Mouse (Mus musculus): ENCODE results near the gene Phf23.
"Not testable (repeated sequence)": the region's sequence is repeated elsewhere in the genome, so short reads cannot be mapped to it uniquely, and the experiment has no call there.

The Phf23 gene

DNA sequence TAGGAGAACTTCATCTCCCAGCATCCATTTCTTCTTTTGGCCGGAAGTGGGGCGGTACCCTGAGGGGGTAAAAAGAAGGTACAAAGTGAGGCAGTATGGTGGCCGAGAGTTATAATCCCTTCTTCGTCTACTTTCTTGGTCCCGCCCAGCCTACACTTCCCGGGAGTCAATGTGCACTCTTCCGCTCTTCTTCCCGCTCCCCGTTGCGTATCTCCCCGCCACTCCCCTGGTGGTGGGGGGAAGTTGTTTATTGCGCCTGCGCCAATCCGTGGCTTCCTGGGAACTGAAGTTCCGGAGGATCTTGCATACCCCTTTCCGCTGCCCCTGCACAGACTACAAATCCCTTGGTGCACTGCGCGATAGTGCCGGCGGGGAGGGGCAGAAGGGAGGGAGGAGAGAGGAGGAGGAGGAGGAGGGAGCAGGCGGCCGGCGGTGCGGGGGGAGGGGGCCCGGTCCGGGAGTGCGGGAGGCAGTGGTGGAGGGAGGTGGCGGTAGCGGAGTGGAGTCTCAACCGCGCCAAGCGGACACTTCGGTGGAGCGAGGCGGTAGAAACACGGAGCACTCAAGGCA is at the start of gene Phf23:
Gene Phf23 (plus strand): TSS at position 387 of the 570 bp plus-strand sequence.
- in situ Hi-C loops (cut with MboI, MseI): no loop called here

DNA sequence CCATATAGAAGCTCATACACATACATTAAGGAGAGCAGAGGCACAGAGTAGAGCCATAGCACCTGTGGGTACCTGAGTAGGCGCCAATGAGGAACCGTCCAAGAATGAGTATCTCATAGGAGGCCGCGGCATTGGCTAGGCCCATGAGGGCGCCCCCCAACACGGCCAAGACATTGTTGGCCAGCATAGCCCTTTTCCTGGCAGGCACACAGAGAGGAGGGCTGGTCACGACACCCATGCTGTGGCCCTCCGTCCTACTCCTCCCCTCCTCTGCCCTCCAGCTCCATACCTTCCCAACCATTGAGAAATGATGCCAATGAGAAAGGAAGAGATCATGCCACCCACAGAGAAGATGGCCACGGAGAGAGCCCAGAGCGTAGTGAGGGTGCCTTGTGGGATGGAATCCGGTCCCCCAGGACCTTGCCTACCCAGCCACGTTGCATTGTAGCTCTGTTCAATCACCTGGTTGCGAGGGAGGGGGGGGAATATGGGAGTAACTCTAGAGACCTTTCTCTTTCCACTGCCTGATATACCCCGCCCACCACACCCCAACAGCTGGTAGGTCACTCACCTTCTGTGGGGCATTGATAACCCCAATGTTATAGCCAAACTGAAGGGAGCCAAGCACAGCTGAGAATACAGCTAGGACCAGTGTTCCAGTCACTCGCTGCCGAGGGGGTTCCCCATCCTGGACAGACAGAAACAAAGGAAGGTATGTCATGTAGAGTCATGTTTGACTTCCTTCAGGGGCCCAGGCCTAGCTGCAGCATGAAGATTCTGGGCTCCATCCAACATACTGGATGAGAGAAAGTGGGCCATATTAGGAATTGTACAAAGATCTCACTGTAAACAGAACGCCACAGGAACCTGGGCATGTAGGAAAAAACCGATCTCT is 49.3 kb upstream of the Phf23 start:
- in situ Hi-C loops (cut with MboI, MseI): no loop called here

DNA sequence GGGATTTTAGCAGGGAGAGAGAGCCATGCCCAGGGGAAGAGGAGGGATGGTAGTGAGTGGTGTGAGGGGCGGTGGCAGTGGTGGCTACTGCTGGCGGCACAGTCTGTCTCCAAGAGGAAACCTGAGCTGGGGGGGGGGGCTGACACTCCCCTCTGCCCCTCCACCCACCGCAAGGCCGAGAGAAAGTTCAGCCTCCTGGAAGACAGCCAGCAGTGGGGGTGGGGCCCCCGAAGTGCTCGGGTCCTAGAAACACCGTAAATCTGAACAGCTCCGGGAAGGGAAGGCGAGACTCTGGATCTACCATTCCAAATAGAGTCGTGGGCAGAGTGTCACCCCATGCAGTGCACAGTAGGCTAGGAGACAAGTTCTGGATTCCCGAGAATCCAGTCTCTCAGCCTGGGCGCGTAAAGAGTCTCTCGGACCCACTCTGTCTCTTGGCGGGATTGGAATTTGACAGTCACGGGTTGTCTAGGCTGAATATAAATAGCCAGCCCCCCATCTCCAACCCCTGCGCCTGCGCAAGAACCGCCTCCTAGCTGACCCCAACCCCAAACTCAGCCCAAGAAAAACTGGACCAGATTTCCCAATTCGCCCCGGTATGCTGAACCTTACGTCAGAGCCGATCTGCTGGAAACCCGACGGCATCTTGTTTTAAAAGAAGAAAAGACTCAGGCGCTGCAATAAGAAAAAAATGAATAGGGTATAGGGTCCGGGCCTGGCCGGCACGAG is 48.1 kb upstream of the Phf23 start:
- in situ Hi-C loops (cut with MboI, MseI): no loop called here

DNA sequence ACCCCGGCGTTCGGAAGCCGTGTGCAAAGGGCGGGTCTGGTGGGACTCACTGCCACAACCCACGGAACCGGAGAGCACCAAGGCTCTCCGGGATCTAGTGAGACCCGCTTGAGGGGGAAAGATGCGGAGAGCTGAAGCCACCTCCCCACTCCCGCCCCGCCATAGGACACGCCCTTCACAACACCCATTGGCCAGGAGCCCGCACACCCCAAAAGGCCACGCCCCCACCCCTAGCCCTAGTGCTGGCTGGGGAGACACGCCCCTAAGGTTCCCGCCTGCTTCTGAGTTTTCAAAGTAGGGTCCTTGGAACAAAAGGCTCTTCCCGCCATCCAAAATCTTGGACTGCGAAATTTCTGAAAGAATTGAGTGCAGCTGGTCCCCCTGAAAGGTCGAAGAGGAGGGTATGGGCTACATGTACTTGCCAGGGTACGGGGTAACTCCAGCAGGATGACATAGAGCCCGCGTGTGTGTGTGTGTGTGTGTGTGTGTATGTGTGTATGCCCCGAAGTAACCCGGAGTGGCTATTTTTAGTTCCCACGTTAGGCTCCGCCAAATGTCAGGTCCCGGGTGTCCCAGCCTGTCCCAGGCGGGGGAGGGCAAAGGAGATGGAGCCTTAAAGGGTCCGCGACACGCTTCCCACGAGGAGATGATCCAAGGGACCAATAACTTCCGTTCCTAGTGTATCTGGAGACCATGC is 47.4 kb upstream of the Phf23 start, which contains the start of gene Slc2a4:
Gene Slc2a4 (minus strand): TSS at position 123 of the 697 bp plus-strand sequence.
- in situ Hi-C loops (cut with MboI, MseI): no loop called here

DNA sequence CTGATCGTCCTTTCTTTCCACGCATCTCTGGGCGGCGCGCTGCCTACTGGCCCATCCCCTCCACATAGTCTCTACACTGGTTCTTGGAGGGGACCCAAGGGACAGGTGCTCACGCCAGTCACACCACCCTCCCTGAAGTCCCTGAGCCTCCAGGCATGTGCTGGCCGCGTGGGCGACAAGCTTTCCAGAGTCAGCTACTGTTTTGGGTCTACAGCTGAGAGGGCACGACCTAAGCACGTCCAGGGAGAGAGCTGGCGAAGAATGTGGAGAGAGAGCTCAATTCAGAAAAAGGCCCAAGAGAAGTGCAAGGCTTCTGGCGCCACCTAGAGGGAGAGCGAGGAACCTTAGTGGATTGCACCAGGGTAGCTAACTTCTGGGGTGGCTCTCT is 46.8 kb upstream of the Phf23 start:
- in situ Hi-C loops (cut with MboI, MseI): no loop called here

DNA sequence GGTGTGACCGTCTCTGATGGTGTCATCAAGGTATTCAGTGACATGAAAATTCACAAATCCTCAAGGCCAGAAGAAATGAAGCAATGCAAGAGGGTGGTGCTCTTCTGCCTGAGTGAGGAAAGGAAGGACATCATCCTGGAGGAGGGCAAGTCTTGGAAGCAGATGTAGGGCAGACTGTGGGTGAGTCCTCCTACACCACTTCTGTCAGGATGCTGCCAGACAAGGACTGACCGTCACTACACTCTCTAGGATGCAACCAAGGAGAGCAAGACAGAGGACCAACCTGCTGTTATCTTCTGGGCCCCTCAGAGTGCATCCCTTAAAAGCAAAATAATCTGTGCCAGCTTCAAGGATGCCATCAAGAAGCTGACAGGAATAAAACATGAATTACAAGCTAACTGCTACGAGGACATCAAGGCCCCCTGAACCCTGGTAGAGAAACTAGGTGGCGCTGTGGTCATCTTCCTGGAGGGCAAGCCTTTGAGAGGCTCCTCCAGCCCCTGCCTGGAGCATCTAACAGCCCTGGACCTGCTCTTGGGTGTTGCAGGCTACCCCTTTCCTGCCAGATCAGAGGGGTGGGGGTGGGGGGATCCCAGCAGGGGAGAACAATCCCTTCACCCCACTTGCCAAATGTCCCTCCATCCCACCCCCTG is 44.6 kb upstream of the Phf23 start:
- in situ Hi-C loops (cut with MboI, MseI): no loop called here

DNA sequence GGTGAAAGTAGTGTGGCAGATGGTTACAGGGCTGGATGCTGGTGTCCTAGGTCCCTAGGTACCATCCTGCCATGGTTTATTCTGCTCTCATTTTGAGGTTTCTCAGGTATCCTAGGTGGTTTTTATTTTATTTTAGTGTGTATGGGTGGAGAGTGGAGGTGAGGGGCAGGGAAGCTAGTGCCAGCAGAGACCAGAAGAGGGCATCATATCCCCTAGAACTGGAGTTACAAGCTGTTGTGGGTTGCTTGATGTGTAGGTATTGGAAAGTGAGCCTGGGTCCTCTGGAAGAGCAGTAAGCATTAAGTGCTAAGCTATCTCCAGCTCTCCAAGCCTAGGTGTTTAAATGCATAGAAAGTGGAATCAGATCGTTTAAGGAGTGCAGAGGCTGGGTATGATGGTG is 43.3 kb upstream of the Phf23 start:
- in situ Hi-C loops (cut with MboI, MseI): no loop called here

DNA sequence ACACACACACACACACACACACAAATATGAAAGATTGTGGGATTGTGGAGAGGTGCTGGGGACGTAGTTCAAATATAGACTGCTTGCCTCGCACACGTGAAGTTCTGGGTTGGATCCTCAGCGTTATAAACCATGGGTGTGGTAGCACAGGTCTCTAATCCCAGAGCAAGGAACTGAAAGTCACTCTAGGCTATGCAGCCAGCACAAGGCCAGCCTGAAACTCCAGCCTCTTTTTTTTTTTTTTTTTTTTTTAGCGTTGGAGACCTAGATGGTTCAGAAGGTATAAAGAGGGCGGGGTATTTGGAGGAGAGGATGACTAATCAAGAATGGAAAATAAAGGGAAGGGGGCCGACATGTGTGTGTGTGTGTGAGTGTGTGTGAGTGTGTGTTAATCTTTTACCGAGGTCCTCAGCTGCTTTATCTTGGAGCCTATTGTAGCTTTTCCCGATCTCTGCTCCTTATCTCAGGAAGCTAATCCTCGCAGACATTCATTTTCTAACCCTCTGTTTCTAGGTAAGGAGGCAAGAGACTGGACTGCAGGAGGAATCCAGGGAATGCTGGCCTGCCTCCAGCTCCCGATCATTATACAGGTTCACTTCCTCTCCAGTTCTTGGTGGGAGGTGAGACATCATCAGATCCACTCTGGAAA is 42.2 kb upstream of the Phf23 start:
- in situ Hi-C loops (cut with MboI, MseI): no loop called here

DNA sequence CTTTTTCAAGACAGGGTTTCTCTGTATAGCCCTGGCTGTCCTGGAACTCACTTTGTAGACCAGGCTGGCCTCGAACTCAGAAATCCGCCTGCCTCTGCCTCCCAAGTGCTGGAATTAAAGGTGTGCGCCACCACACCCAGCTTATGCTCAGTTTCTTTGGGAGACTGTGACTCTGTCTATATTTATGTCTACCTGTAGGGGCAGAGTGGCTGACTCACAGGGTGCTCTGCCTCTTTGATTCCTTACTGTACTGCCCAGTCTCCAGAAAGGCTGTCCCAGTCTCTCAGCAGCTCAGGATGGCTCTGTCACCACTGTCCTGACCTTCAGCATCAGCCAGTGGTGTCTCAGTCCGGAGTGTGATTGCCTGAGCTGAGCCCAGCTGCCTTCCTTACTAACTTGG is 40.0 kb upstream of the Phf23 start:
- in situ Hi-C loops (cut with MboI, MseI): not testable (repeated sequence)

DNA sequence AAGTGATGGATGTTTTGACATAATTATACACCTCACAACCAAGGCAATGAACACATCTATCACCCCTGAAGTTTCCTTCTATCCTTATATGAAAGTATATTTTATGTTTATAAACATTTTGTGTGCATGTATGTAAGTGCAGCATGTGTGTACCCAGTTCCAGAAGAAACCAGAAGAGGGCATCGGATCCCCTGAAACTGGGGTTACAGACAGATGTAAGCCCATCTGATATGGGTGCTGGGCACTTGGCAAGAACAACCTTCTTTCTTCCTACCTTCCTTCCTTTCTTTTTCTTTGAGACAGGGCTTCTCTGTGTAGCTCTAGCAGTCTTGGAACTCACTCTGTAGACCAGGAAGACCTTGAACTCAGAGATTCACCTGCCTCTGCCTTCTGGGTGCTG is 39.4 kb upstream of the Phf23 start:
- in situ Hi-C loops (cut with MboI, MseI): no loop called here

DNA sequence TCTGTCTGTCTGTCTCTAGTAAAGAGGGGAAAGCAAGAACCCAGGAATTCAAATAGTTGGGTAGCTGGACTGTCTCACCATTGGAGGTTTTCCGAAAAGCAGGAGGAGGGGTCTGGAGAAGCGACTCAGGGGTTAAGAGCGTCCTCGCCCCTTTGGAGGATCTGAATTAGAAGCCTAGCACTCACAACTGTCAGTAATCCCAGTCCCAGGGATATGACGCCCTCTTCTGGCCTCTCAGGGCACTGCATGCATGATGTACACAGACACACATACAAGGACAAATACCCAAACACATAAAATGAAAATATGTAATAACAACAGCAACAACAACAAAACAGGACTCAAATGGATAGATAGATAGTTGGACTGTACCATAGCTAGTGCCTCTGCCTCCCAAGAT is 35.0 kb upstream of the Phf23 start:
- in situ Hi-C loops (cut with MboI, MseI): no loop called here

DNA sequence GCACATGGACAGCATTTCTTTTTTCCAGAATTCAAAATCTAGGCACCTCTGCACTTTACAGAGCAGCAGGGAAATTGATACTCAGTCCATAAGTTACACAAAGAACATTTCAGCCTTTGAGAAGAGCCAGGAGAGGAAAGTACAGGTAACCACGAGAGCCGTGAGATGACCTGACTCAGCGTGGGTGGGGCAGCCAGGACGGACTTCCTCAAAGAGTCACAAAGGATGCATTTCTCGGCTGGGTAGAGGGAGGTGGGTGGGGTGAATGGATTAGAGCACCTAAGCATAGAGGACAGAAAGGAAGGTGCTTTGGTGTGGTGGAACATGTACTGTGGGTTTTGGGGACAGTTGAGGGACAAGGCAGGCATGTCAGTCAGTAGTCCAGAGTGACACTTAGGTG is 33.7 kb upstream of the Phf23 start:
- in situ Hi-C loops (cut with MboI, MseI): no loop called here

DNA sequence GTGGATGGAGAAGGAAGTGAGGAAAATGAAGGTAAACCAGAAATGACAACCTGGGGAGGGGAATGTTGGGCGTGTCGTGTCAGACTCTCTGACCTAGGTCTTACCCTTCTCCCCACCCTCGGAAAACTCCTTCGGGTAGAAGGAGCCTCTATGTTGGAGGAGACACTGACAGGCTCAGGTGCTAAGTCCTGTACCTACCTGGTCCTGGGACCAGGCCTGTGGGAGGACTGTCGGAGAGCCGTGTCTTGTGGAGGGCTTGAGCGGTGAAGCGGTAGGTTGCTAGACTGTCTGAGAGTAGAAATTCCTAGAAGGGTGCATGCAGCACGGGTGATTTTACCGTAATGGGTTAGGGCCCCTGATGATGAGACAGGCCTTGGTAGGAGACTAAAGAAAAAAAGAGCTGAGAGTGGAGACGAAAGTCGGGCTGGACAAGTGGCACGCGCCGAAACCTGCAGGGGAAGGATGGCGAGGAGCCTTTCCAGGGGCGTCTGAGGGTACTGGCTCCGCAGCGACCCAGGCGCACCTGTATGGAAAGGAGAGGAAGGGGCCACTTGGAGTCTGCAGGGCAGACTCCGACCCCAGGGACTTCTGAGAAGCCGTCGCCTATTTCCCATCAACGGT is 30.8 kb upstream of the Phf23 start, which contains the start of gene Cldn7:
Gene Cldn7 (plus strand): TSS at position 130 of the 621 bp plus-strand sequence.
- in situ Hi-C loops (cut with MboI, MseI): loop anchor here (5.0 kb wide), 1 partner anchor 32 kb away; no protein-coding TSS in a partner anchor

DNA sequence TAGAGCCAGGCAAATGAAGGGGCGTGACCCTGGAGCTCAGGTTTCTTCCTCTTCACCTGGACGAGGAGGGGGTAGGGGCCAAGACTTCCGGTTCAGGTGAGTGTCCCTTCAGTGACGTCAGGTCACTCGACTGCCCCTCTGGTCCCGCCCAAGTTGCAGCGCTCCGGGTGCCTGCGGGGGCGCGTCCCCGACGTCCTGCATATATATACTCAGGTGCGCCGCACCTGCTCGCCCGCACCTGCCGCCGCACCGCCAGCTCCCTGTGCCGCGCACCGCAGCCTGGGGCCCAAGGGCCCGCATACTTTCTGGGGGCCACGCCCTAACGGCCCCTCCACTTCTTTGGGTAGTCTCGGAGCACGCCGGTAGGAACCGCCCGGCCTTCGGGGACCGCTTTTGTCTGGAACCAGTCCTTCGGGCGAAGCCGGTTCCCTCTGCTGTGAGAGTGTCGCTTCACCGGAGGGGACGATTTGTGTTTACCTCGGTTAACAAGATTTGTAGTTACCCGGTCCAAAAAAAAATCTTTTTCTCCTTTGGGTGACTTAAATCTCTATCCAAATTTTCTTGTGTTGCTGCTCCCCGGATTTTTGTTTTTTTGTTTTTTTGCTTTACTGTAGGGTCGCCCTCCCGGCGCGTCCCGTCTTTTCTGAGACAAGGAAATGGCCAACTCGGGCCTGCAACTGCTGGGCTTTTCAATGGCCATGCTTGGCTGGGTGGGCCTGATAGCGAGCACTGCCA is 30.1 kb upstream of the Phf23 start:
- in situ Hi-C loops (cut with MboI, MseI): loop anchor here (5.0 kb wide), 1 partner anchor 33 kb away; no protein-coding TSS in a partner anchor

DNA sequence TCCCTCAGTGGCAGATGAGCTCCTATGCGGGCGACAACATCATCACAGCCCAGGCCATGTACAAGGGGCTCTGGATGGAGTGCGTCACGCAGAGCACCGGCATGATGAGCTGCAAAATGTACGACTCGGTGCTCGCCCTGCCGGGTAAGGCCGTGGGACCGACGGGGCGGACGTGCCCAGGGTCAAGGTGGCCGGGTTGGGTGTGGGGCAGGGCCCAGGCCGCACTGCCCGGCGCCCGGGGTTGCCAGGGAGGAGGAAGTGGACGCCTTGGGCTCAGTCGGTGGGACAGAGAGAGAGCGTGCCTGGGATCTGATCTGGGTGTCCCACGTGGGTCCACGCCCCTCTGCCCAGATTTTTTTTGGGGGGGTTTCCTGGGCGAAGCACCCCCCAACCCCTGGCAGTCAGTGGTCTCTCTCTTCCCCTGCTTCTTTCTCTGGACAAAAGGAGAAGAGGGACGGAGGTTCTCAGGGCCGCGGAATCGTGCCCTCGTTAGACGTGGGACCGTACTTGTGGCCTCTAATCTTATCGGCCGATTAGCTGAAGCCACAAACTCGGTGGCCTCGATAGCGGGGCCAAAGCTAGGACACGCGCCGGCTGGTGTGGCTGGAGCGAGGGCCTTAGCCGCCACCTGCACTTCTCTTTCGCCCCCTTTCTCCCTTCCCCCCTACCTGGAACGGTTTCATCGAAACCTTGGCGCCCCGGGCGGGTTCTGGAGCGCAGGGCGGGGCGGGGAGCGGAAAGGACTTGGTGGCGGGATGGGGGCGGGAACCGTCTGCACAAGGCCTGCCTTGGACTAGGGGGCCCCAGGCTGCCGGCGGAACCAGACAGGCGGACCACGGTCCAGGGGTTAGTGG is 29.3 kb upstream of the Phf23 start:
- in situ Hi-C loops (cut with MboI, MseI): loop anchor here (5.0 kb wide), 1 partner anchor 34 kb away; no protein-coding TSS in a partner anchor

DNA sequence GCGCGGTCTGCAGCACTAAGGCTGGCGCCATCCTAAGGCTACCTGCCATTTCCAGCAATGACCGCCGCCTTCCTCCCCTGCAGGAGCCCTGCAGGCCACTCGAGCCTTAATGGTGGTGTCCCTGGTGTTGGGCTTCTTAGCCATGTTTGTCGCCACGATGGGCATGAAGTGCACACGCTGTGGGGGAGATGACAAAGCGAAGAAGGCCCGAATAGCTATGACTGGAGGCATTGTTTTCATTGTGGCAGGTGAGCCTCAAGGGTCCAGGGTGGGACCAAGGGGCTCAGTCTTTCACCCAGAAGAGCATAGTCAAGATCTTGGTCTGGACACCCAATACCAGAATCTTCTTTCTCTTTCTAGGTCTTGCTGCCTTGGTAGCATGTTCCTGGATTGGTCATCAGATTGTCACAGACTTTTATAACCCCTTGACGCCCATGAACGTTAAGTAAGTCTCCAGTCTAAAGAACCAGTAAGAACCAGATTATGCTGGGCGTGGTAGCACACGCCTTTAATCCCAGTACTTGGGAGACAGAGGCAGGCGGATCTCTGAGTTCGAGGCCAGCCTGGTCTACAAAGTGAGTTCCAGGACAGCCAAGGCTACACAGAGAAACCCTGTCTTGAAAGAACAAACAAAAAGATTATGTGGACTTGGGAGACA is 28.6 kb upstream of the Phf23 start:
- in situ Hi-C loops (cut with MboI, MseI): loop anchor here (5.0 kb wide), 1 partner anchor 35 kb away; no protein-coding TSS in a partner anchor

DNA sequence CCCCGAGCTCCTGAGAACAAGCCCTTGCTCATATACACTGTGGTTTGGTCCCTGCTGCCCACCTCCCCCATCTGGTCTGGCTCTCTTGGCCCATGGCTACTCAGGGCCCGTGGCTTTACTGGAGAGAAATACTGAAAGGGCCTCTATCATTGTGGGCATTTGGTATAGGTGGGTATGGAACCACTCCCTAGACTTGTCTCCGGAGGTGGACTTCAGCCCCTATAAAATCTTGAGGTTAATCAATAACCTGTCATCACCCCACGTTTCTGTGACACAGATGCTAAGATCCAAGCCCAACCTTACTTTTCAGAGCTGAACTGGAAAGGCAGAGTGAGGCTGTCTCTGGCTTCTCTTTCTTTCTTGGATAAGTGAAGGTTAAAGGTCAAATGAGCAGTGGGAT is 26.8 kb upstream of the Phf23 start:
- in situ Hi-C loops (cut with MboI, MseI): loop anchor here (5.0 kb wide), 1 partner anchor 36 kb away; no protein-coding TSS in a partner anchor

DNA sequence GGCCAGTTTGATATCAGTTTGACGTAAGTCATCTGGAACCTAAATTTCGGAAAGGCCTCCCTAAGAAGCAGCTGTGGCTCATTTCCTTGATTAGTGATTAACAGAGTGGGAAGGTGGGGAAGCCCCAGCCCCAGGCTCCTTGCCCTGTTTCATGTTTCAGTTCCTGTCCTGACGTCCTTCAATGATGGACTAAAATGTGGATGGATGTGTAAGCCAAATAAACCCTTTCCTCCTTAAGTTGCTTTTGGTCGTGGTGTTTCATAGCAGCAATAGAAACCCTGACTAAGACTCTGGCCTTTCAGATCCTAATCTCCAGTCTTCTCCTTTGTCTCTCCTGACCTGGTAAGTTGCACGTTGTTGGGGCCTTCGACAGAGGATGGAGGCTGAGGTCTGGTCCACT is 25.4 kb upstream of the Phf23 start:
- in situ Hi-C loops (cut with MboI, MseI): no loop called here

Measured in T-helper 2 cell (primary cell).